Mouse (Mus musculus) bone marrow, adult 2 months (tissue): Measurements from ENCODE around the gene Klrb1. TPM values are rescaled to one million over a fixed set of nuclear protein-coding genes. Genes with fewer than 3 reads are reported as not detected.

ENCODE experiments used
- H3K27ac ChIP-seq: fragments of 200-500 bp; 2 replicates; pipeline ENCODE4 v1.5.1; 2012; ENCODE audit warnings: low read depth, mild to moderate bottlenecking, control low read depth, inconsistent platforms, low read length; ENCODE audit not compliant: control insufficient read depth, poor library complexity, insufficient read depth
- H3K4me1 ChIP-seq: fragments of 200-500 bp; 2 replicates; pipeline ENCODE4 v1.6.1; 2011; ENCODE audit warnings: low read length; ENCODE audit not compliant: control insufficient read depth, insufficient read depth
- H3K4me3 ChIP-seq: fragments of 200-500 bp; replicated peaks from 2 replicates; pipeline ENCODE3; 2011; ENCODE audit warnings: mild to moderate bottlenecking, low read depth, low read length, control low read depth; ENCODE audit not compliant: control insufficient read depth
- CTCF ChIP-seq: fragments of 200-500 bp; IDR thresholded peaks from 2 replicates; pipeline ENCODE4 v1.5.1; 2011; ENCODE audit warnings: low read length, control low read depth; ENCODE audit not compliant: control insufficient read depth, insufficient read depth
- POLR2A ChIP-seq: fragments of 200-500 bp; IDR thresholded peaks from 2 replicates; pipeline ENCODE4 v1.6.1; 2011; ENCODE audit warnings: low read depth, mild to moderate bottlenecking, control low read depth, low read length, borderline replicate concordance; ENCODE audit not compliant: control insufficient read depth
- WGBS: fragments of 180-500 bp; shearing (Covaris S2); methylation state at CpG from one replicate; pipeline ENCODE4 v1.1.7; 2018; 5-methylcytosine and 5-hydroxymethylcytosine counted together
- polyA plus RNA-seq: library from polyadenylated mRNA; stranded (reverse); fragments of >200 nt; gene quantifications from 2 replicates; pipeline ENCODE4 v1.2.4, GENCODE M21; 2011; ENCODE audit warnings: low replicate concordance; ENCODE audit not compliant: missing spikeins, insufficient read depth, insufficient read length

Gene Klrb1
- polyA plus RNA-seq, 1 experiment = not detected

DNA sequence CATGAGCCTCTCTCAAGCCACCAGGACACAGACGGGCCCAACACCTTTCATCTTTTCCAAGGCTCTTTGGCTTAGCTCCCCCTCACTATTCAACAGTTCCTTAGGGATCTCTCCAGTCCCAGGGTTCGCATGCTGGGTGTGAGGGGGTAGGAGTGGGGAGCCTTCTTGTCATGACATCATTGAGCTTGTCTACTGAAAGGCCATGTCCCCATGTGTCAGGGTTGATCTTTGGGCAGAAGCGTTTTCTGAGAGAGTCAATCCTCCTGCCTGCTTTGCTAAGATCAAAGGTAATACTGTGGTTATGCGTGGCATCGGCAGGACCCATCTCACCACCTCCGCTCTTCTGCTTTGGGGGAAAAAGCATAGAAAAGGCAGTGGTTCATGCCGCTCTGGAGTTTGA lies 14.6 kb upstream of the Klrb1 start:
- Histone ChIP-seq H3K27ac (no peak overlapping the region), H3K4me3 (no peak overlapping the region), H3K4me1 (peaks cover 1% of the 10 kb centered on the region; the same call in 1 of the 2 replicates)
- no peak for TF ChIP-seq CTCF
- no peak for TF ChIP-seq POLR2A
- WGBS = 83% methylated on average over 7 of the region's 7 CpGs

DNA sequence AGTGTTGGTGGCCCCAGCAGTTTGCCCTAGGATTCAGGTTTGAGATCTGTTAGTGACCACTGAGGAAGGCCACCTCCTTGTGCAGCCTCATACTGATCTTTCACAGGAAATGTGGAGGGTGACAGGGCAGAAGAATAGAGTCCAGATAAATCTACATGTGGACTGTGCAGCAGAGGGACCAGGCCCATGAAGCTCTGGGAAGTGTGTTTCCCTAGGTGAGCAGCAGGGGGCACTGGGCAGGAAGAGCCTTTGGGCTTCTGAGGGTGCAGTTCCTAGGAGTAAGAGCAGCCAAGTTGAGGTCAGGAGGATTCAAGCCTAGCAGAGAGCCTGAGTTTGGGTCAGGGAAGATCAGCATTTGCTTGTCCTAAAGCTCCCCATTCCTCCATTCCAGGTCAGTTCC lies 13.2 kb upstream of the Klrb1 start:
- Histone ChIP-seq H3K4me1 (peaks cover 1% of the 10 kb centered on the region; the same call in 1 of the 2 replicates), H3K27ac (no peak overlapping the region), H3K4me3 (no peak overlapping the region)
- TF ChIP-seq POLR2A = no peak
- TF ChIP-seq CTCF = peak; percentile 55; the same call in 1 of the 2 replicates

DNA sequence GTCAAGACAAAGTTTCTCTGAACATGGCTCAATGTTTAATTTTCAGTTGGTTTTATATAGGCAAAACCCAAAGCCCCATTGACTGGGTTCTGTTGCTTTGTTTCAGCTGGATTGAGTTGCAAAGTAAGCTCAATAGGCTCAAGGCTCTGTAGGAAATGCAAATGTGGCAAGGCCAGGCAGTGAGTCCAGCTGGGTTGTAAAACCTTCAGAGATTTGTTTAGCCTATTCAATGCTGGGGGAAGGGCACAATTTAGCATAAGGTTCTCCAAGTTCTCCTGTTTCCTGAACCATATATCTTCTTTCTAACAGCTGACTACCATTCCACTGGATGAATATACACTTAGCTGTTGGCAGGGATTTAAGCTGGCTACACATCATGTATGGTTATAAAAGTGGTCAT lies 12.0 kb upstream of the Klrb1 start:
- TF ChIP-seq CTCF = no peak
- TF ChIP-seq POLR2A = no peak
- Histone ChIP-seq H3K27ac (no peak overlapping the region), H3K4me1 (peaks cover 1% of the 10 kb centered on the region; the same call in 1 of the 2 replicates), H3K4me3 (no peak overlapping the region)

DNA sequence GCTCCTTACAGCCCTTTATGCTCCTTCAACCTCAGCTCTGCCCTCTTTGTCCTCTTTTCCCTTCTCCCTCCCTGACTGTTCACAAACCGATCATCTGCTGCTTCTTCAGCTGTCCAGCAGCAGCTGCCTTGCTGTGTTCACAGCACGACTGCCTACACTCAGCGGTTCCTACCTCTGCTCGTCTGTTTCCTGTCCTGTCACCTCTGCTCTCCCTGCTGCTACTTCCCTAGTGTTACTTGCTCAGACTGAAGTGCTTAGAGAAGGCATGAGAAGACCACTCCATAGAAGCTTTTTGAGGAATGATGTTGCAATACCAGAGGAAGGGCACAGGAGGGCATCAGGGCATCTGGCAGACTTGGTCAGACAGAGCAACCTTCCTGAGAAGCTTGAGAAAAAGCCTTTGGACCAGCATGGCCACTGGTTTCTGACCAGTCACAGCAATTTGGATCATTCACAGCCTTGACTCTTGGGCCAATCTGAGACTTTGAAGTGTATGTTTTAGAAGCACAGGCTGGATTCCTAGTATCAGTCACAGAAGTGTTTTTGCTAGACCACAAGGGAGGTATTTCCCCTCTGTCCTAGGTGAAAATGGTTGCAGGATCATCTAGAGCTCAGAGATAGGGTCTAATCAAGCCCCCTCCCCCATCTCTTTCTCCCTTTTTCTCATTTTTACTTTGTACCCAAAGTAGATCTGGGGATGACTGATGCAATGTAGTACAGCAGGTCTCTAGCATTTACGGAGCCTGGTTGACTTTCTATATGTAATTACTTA lies 11.2 kb upstream of the Klrb1 start:
- TF ChIP-seq CTCF = no peak
- no peak for TF ChIP-seq POLR2A
- peak overlapping the region; percentile 52 for H3K27ac ChIP-seq
- WGBS = 25% methylated on average over 5 of the region's 5 CpGs
- H3K4me3 ChIP-seq = no peak overlapping the region
- H3K4me1 ChIP-seq = peaks cover 1% of the 10 kb centered on the region; the same call in 1 of the 2 replicates

DNA sequence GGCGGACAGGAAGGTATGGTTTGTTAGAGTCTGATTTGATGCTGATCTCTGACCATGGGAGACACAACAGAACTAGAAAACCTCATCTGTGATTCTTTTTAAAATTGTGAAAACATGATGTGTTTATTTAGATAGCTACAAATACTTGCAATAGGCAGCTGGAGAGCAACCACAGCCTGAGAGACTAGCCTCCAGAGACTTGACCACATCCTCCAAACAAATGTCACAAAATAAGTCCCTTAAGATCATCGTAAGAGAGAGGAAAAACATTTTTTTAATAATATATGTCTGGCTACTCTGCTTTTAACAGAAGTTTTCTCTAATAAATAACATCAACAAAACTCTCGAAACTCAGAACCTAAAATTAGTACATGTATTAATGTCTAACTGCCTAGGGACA lies 9.2 kb upstream of the Klrb1 start:
- Histone ChIP-seq H3K4me1 (peaks cover 1% of the 10 kb centered on the region; the same call in 1 of the 2 replicates), H3K27ac (peak overlapping the region; percentile 34; the same call in 1 of the 2 replicates), H3K4me3 (no peak overlapping the region)
- WGBS = 47% methylated on average over 3 of the region's 3 CpGs
- TF ChIP-seq POLR2A = no peak
- TF ChIP-seq CTCF = no peak

DNA sequence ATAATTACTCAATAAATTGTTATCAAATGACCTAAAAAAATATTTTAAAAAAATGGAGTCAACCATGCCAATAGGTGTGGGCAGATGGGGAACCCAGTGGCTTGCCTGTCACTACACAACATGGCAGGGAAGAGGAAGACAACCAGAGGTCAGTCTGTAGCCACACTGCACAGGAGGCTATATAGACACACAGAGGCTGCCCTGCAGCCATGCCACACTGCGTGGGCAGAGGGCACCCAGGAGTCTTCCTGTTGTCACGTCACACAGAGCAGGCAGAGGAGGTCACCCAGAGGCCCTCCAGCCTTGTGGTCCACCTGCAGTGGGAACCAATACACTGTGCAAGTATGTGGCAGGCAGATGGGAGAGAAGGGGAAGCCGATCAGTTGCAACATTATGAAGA lies 21.2 kb downstream of the Klrb1 start:
- TF ChIP-seq CTCF (no peak), POLR2A (no peak)
- WGBS = 66% methylated on average over 3 of the region's 3 CpGs
- Histone ChIP-seq H3K27ac (no peak overlapping the region), H3K4me3 (no peak overlapping the region), H3K4me1 (no peaks in the 10 kb centered on the region)

DNA sequence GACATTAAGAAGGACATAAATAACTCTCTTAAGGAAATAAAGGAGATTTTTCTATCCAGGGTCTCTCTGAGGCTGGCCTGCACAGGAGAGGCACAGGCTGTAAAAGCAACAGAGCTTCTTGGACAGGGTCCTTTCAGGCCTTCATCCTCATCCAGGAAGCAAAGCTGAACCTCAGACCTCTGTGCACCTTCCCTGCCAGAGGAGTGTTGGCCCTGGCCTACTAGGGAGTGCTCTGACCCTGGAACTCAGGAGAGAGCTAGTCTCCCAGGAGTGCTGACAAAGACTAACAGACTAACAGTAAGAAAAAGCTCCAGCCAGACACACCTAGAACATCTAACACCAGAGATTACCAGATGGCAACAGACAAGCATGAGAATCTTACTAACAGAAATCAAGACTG lies 43.3 kb downstream of the Klrb1 start:
- Histone ChIP-seq H3K4me3 (no peak overlapping the region), H3K27ac (no peak overlapping the region), H3K4me1 (no peaks in the 10 kb centered on the region; the same call in 1 of the 2 replicates)
- no peak for TF ChIP-seq CTCF
- TF ChIP-seq POLR2A = no peak

DNA sequence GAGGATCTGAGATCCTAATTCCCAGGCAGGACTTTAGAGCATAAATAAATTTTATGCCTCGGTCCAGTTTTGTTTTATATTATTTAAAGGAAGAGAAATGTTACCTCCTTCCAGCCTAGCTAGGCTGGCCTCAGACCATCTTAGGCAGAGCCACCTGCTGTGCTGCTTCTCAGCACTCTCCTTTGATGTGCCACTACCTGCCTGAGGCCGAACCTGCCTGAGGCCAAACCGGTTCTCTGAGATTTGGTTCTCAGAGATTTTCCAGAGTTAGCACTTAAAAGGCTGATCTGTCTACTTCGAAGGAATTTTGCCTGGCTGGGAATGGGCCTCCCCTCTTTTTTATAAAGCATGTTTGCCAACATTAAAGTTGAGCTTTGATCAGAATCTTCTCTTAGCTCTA lies 52.9 kb downstream of the Klrb1 start:
- TF ChIP-seq POLR2A (no peak), CTCF (no peak)
- no peaks in the 10 kb centered on the region for H3K4me1 ChIP-seq
- H3K27ac ChIP-seq = no peak overlapping the region
- WGBS = 68% methylated on average over 4 of the region's 4 CpGs
- H3K4me3 ChIP-seq = no peak overlapping the region
